Mouse (Mus musculus) kidney, postnatal 14 days (tissue): ENCODE measurements around the gene Tcf25.

ENCODE experiments used
- DNase-seq: peaks from one replicate; pipeline ENCODE4 v3.0.0; 2022; ENCODE audit warnings: mixed read lengths

Gene Tcf25

DNA sequence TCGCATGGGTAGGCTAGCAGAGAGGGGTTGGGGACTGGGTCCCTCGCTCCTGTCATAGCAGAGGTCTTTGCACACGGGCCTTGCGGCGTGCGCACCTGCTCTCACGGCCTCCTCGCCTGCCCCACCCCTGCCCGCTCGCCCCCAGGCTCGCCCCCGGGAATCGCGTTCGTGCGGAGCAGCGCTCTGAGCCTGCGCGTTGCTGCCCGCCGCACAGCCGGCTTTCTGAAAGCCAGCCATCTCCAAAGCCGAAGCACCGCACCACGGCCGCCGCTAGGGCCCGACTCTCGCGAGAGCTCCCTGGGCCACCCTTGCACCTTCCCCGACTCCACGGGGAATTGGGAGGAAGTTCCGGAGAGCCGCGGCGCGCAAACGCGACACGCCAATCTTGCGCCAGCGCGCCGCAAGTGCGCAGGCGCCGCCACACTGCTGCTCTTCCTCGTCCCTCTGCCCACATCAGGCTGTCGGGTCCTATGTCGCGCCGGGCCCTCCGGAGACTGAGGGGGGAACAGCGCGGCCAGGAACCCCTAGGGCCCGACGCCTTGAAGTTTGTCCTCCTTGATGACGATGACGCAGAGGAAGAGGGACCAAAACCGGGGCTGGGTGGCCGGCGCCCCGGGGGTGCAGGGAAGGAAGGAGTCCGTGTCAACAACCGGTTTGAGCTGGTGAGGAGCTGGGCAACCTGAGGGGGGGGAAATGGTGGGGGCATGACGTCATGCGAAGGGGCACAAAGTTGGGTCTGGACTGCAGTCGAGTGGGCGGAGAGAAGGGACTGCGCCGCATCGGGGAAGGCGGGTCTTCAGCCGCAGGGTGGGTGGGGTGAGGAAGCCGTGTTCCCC, at the start of gene Tcf25:
Tcf25 (plus strand) TSS at position 351 of the 836 bp plus-strand sequence.
- peak; percentile 96 for DNase-seq

DNA sequence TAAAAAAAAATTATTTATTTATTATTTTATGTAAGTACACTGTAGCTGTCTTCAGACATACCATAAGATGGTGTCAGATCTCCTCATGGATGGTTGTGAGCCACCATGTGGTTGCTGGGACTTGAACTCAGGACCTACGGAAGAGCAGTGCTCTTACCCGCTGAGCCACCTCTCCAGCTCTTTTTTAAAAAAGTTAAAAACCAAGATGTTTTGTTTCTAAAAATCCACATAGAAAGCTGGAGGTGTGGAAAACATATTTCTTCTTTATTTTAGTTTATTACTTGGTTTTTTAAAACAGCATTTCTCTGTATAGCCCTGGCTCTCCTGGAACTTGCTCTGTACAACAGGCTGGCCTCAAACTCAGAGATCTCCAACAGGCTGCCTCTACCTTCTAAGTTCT, 45.0 kb upstream of the Tcf25 start:
- DNase-seq = no peak

DNA sequence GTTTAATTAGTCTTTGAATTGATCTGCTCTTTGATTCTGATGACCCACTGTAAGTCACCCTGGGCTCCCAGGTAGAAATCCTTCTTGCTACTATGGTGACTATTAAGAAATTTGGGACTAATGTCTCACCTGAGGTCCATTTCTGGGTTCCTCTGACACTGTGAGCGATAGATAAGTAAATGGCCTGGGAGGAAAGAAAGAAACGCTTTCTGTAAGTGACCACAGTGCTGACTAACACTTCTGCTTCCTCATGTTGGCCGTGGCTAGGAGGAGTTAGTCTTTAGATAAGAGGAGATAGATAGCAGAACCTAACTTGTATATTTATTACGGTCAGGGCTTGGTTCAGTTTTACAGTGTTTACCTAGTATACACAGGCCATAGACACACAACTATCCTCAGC, 44.2 kb upstream of the Tcf25 start:
- DNase-seq = no peak

DNA sequence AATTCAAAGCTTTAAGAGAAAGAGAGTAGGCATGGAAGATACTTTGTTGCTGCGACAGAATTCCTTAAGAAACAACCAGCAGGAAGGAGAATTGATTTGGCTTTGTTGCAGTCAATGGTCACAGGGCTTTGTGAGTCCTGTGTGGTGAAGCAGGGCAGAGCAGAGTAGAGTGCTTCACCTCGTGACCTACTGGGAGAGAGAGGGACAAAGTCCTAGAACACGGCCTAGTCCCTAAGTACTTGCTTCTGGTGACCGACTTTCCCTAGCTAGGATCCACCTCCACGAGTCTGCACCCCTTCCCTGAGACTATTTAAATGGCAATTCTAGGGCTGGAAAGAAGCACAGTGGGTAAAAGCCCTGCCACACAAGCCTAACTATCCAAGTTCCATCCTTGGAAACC, 43.6 kb upstream of the Tcf25 start:
- no peak for DNase-seq

DNA sequence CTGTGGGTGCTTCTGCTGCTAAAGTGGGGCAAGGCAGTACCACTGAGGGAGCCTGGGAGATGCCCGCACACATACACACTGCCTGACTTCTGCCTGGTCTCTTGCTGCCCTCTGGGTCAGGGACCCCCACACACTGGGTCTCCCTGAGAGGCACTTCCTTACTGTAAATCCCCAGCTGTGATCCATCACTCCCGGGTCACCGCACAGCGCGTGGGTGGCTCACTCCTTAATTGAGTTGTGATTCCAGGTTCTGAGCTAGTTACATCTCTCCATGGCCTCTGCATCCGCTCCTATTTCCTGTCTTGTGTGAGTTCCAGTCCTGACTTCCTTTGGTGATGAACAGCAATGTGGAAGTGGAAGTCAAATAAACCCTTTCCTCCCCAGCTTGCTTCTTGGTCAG, 42.9 kb upstream of the Tcf25 start:
- DNase-seq = no peak

DNA sequence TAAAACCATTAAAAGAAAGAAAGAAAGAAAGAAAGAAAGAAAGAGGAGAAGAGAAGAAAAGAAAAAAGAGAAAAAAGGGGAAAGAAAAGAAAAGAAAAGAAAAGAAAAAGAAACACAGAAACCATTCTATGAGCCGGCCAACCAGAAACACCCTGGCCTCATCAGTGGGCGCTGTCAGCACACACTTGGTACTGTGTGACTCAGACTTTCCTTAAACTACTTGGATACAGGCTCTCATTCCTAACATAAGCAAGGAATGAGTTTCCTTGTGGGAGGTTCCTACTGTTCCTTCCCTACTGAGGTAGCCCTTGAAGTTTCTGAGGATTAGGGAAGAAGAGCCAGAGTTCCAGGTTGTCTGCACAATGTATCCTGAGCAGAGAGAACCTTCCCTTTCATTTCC, 42.3 kb upstream of the Tcf25 start:
- DNase-seq = no peak

DNA sequence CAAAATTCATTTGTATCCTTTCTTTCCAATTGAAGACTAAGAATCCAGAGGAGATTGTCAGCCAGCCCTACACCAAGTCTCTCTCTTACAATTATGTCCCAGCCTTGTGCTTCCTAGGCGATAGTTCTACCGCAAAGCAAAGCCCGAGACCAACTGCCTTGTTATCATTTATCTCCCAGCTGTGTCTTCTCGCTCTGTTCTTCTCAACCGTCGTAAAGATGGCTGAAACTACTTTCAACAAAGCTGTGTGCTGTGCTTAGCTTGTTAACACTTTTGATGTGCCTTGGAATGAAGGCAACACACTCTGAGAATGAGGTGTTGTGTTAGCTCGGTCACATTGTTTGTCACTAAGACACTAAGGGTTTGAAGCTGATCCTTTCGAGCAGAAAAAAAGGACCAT, 41.7 kb upstream of the Tcf25 start:
- DNase-seq = no peak

DNA sequence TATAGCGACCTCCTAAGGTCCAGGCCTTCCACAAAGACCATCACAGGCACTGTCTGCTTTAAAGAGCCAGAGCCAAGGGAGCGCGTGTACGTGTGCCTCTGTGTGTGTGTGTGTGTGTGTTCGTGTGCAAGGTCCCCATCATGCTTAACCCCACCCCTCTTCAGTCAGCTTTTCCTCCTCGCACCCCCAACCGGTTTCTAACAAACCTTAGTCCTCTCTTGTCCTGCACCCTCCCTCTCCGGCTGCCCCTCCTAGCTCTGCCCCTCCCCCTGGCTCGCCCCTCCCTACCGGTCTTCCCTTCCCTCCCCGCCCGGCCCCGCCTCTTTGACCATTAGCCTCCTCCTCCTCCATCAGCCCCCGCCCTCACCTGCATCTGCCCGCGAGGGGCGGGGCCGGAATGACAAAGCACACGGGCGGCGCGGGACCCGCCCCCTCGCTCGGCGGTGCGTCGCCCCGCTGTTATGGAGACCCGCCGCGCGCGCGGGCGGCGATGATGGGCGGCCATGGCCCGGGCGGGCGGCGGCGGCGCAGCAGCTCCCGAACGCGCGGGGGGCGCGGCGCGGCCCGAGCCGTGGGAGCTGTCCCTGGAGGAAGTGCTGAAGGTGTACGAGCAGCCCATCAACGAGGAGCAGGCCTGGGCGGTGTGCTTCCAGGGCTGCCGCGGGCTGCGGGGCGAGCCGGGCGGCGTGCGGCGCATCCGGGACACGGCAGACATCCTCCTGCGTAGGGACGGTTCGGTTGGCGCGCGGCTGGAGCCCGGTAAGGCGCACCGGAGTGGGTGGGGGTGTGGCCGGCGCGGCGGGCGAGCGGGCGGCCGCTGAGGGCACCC, 41.1 kb upstream of the Tcf25 start, which contains the start of gene Spire2:
Spire2 (plus strand) TSS at position 452 of the 829 bp plus-strand sequence.
- peak; percentile 89 for DNase-seq

DNA sequence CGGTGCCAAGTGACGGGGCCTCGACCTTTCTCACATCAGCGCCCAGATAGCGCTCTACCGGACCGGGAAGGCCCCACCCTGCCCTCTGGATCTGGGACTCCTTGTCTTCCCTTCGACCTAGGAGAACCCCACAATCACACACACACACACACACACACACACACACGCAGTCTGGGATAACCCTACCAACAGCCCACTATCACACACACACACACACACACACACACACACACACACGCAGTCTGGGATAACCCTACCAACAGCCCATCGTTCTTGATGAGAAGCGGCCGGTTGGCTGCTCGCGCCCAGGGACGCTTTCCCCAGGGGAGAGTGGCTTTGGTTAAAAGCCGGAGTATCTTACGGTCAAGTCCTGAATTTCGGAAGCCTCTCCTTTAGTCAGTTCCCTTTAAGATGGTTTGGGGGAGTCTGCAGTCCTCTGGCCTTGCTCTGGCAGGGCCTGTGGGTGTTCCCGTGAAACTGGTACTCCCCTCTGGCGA, 40.4 kb upstream of the Tcf25 start:
- DNase-seq = no peak

DNA sequence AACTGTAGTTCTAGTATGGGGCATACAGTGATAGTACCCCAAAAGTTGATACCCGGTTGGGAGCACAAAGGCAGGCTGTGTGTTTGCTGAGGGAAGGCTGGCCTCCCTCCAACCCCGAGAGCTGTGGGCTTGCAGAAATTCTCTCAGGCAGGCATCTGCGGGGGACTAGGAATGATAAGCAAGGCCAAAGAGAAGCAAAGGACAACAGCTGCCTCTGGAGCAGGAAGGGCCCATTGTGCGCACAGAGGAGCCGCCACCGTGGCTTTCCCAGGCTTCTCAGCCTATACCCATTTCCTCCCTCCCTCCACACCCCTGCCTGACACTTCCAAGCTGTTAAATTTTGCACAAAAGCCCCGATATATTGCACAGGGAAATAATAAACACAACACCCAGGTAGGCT, 39.7 kb upstream of the Tcf25 start:
- DNase-seq = no peak

DNA sequence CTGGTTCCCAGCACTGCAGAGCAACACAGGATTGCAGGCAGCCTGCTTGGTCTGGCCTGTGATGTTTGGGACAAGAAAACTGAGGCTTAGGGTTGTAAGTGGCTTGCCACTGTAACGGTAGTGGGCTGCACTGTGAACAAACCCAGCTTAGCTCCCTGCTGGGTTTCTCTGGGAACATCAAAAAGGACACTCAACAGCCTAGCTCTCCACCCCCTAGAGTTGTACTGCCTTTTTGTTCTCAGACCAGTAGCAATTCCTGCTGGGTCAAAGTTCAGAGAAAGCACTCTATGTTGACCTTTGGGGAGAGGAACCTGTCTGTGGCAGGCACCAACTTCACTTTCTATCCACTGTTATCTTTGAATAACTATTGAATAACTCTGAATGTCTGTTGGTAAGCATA, 39.1 kb upstream of the Tcf25 start:
- no peak for DNase-seq

DNA sequence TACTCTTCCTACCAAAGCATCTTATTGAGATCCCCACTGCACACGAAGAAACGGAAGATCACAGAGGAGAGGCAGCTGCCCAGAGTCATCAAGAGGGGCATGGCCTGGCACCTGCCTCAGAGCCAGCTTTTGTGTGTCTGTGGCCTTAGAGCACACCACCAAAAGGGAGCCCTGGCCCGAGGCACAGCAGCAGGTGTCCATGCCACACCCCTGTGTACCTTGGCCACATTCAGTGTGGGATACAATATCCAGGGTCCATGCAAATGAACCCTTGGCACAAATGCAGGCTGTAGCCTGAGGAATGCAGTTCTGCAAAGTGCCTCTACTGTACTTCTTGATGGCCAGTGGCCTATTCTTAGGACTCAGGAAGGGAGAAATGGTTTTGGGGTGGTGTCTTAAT, 36.1 kb upstream of the Tcf25 start:
- no peak for DNase-seq

DNA sequence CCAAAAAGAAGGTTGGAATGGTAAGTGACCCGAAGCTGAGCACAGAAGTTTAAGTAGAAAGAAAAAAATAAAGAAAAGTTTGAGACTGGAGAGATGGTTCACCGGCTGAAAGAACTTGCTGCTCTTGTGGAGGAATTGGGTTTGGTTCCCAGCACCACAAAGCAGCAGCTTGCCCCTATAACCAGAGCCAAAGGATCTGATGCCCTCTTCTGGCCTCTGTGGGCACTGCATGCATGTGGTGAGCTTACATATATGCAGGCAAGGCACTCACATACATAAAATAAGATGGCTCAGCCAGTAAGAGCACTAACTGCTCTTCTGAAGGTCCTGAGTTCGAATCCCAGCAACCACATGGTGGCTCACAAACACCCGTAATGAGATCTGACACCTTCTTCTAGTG, 33.5 kb upstream of the Tcf25 start:
- no peak for DNase-seq

DNA sequence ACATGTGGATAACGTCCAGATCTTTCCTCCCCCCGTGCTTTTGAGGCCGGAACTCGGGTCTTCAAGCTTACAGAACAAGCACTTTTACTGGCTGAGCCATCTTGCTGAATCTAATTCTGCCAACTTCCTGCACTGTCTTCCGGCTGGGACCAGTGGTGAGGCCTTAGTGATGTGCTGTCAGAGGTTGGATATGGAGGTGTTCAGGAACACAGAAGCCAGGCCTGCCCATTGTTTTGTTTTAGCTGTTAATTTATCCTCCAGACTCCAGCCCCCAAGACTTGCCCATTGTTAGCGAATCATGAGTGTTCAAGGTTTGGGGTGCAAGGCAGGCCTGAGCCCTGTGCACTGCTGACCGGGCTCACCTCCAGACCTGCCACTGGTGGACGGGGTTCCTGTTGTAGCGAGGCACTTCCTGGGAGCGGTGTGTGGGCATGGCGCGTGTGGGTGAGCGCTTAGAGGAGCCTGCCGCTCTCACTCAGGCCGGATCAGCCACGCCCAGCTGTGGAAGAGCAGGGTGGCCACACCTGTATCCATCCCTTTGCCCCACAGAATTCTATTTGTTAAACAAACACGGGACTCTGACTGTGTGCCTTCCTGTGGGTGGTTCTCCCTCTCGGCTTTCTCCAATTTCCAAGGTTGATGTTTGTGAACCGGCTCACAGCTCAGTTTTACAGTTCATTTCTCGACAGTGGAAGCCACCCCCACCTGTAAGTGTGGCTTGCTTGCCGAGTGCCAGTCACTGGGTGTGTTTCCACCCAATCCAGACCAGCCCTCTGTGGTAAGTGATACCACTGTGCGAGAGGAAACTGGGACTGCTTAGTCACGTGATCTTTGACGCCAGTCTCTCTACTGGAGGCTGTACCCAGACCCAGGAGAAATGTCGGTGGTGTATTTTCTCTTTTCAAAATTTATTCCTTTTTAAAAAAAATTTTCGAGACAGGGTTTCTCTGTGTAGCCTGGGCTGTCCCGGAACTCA, 32.2 kb upstream of the Tcf25 start:
- no peak for DNase-seq

DNA sequence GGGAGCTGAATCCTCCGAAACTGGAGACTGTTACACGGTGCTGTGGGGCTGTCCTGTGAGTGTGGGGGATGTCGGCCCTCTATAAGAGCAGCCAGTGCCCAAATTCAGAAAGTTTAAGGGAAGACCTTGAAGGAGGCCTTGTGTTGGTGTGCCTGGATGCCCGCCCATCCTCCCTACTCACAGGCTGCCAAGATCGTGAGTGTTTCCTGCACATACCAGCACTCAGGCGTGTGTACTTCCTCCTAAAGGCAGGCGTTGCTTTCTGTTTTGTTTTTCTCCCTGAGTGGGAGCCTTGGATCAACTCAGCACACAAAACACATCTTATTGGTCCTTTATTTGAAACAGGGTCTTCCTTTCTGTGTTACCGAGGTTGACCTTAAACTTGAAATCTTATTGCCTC, 31.3 kb upstream of the Tcf25 start:
- no peak for DNase-seq

DNA sequence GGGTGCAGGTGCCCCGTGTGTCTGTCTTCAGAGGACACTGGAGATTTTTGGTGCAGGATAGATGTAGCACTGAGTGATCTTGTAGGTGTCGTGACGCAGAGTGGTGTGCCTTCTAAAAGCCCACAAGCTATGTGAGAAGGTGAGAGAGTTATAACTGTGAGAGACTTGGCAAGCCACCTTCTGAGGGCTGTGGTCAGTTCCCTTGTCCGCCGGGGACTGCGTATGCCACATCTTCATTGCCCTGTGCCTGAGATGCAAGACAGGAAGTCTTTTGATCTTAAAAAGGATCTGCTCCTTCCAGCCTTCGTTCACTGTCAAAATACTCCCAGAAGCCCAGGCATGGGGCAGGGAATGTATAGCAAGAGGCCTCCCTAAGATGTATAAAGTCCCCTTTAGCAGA, 30.6 kb upstream of the Tcf25 start:
- DNase-seq = no peak

DNA sequence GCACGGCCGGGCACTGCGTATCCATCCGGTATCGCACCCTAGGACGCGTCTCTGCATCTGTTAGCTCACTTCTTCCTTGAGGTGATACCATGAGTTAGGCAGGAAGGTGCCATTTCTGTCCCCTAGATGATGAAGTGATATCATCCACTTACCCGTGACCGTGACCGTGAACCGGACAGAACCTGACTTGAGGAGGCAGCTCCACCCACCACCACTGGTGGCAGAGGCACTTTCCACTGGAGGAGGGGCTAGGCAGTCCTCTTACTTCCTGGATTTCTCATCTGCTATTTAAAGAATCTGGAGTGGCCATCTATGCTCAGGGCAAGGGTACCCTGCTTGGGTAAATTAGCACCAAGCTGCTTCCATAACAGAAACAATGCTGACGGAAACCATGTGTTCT, 30.1 kb upstream of the Tcf25 start:
- DNase-seq = no peak

DNA sequence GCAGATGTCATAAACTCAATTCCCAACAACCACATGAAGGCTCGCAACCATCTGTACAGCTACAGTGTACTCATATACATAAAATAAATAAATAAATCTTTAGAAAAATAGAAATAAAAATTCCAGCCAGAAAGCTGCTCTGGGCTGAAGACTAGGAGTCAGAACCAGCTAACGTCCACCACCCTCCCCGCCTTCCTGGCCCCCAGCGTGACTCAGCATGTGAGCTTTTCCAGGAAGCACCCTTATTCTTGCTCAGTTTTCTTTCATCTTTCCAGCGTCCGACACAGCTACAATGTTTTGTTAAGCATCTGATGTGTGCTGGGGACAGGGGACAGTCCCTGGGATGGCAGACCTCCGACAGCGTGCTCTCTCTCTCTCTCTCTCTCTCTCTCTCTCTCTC, 28.4 kb upstream of the Tcf25 start:
- DNase-seq = peak; percentile 16

DNA sequence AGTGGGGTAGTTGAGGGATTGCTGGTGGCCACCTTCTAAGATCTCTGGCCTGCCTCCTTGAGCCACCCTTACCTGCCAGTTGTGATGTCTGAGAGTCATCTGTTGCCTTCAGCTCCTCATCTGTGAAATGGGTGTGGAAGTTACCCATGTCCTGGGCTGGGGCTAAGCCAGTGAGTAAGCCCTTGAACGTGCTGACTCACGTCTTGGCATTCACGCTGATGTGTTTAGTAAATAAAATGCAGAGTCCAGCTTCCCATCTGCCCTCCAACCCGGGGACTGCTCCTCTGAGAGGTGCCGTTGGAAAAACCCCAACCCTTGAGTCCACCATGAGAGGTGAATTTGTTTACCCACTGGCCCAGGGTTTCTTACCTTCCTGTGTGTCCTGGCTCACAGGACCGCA, 27.7 kb upstream of the Tcf25 start:
- DNase-seq = no peak

DNA sequence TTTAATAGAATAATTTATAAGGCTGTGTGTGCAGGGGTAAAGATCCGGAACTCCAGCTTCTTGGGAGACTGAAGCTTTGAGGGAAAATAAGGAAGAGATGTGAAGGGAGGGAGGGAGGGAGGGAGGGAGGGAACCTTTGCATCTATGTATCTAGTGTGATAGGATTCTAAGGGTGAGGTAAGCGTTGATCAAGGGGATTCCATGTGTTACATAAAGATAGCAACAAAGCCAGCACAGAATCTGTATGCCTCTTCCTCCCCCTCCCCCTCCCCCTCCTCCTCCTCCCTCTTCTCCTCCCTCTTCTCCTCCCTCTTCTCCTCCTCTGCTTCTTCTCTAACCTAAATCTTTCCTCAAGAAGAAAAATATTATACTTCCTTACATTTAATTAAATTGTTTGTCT, 26.3 kb upstream of the Tcf25 start:
- DNase-seq = no peak

DNA sequence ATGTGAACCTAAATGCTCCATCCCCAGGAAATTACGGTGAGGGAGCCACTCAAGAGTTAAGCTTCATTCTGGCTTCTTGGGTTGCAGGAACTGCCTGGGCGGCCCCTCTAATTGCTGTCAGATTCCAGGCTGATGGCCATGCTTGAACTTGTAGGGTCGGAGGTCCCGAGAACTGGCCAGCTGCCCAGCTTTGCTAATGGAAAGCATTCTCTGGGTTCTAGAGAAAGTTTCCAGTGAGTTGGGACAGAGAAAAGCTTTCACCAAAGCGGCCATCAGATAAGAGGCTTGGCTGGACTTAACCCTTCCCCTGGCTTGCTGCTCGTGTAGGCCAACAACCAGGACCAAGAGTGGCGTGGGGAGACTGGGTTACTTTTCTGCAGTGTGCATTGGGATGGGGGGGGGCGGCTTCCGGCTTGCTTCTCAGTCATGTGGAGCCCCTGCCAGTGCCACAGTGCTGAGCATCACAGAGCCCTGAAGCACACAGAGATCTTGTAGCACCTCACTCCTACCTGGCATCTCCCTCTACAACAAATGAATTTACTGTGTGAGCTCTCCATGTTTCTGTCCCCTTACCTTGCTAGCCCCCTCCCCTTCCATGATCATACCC, 25.2 kb upstream of the Tcf25 start:
- DNase-seq = peak; percentile 93

DNA sequence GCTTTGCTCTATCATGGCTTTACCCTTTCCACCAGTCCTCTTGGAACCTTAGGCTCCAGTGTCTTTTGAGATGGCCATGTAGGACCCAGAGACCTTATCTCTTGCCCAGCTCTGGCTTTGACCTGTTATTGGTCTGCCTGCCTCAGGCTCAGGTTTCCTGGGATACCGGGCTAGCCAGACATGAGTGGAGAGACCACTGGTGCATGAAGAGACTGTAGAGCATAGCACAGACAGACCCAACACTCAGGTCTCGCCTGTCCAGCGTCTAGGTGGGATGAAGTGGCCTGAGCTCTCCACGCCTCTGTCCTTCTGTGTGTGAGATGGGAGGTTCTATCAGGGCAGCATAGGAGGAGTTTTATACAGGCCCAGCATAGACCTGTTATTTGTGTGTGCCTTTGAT, 24.5 kb upstream of the Tcf25 start:
- DNase-seq = no peak
